Mouse (Mus musculus) stomach, embryonic 14.5 days (tissue): ENCODE measurements around the gene Csrnp1. TPM values are rescaled to one million over a fixed set of nuclear protein-coding genes. Genes with fewer than 3 reads are reported as not detected.

ENCODE experiments used
- ATAC-seq: fragments of 200-750 bp; cut with Nextera tagmentation; 2 replicates; pipeline ENCODE4 v1.8.0; 2017; ENCODE audit warnings: low read depth, moderate TSS enrichment; ENCODE audit not compliant: insufficient number of reproducible peaks, insufficient read depth, low FRiP score
- H3K27ac ChIP-seq: fragments of 300-500 bp; sonication (generic); 2 replicates; pipeline ENCODE4 v1.5.1; 2014; ENCODE audit warnings: mild to moderate bottlenecking, low read length, moderate library complexity, mixed read lengths
- H3K27me3 ChIP-seq: fragments of 300-500 bp; sonication (generic); 2 replicates; pipeline ENCODE4 v1.6.1; 2014; ENCODE audit warnings: low read length, control low read depth, mixed read lengths; ENCODE audit not compliant: control insufficient read depth, insufficient read depth
- H3K36me3 ChIP-seq: fragments of 300-500 bp; sonication (generic); 2 replicates; pipeline ENCODE4 v1.6.1; 2014; ENCODE audit warnings: mild to moderate bottlenecking, control low read depth, low read length, moderate library complexity, mixed read lengths; ENCODE audit not compliant: control insufficient read depth, insufficient read depth
- H3K4me1 ChIP-seq: fragments of 300-500 bp; sonication (generic); 2 replicates; pipeline ENCODE4 v1.6.1; 2014; ENCODE audit warnings: low read length, control low read depth, mixed read lengths; ENCODE audit not compliant: control insufficient read depth, insufficient read depth
- H3K4me2 ChIP-seq: fragments of 300-500 bp; sonication (generic); replicated peaks from 2 replicates; pipeline ENCODE4 v1.6.1; 2014; ENCODE audit warnings: low read depth, low read length, control low read depth
- H3K4me3 ChIP-seq: fragments of 300-500 bp; sonication (generic); 2 replicates; pipeline ENCODE4 v1.5.1; 2014; ENCODE audit warnings: low read depth, low read length, control low read depth
- H3K9ac ChIP-seq: fragments of 300-500 bp; sonication (generic); replicated peaks from 2 replicates; pipeline ENCODE4 v1.6.1; 2014; ENCODE audit warnings: low read depth, mild to moderate bottlenecking, control low read depth, low read length, moderate library complexity, mixed read lengths
- H3K9me3 ChIP-seq: fragments of 300-500 bp; sonication (generic); 2 replicates; pipeline ENCODE4 v1.6.1; 2016; ENCODE audit warnings: low read depth, low read length, control low read depth; ENCODE audit not compliant: control insufficient read depth
- WGBS: fragments of 180-500 bp; shearing (Covaris S2); extraction: QIAGEN DNeasy Blood & Tissue Kit; methylation state at CpG from one replicate; pipeline ENCODE4 v1.1.7; 2014; 5-methylcytosine and 5-hydroxymethylcytosine counted together
- polyA plus RNA-seq: library from polyadenylated mRNA; unstranded; fragments of >200 nt; fragmentation: Nextera tagmentation; extraction: Ambion mirVana; gene quantifications from 2 replicates; pipeline ENCODE4 v1.2.1, GENCODE M21; 2014

The Csrnp1 gene
- polyA plus RNA-seq, 1 experiment from 2014 or later, result 2.5 TPM

GRCm38 (mm10) chr9:119999636-120000035, 15.2 kb upstream of the Csrnp1 start:
- peaks cover 4% of the 10 kb centered on the region for H3K4me1 ChIP-seq
- H3K36me3 ChIP-seq, result no peaks in the 10 kb centered on the region
- no peaks in the 10 kb centered on the region for H3K27me3 ChIP-seq
- H3K9ac ChIP-seq, result no peak overlapping the region
- no peak overlapping the region for H3K4me2 ChIP-seq
- no peak overlapping the region for H3K27ac ChIP-seq
- no peak overlapping the region for H3K4me3 ChIP-seq
- no peak for ATAC-seq
- no peaks in the 10 kb centered on the region for H3K9me3 ChIP-seq
- 67% methylated on average over 6 of the region's 6 CpGs for WGBS

- 64% methylated on average over 1 of the region's 1 CpGs for WGBS
- ATAC-seq, result no peak
Observed at GRCm38 (mm10) chr9:119998776-119999175, 14.3 kb upstream of the Csrnp1 start.

GRCm38 (mm10) chr9:119996080-119996479, 11.6 kb upstream of the Csrnp1 start:
- H3K4me2 ChIP-seq, result no peak overlapping the region
- H3K27ac ChIP-seq, result no peak overlapping the region
- H3K36me3 ChIP-seq, result no peaks in the 10 kb centered on the region
- H3K9ac ChIP-seq, result no peak overlapping the region
- H3K4me1 ChIP-seq, result no peaks in the 10 kb centered on the region
- no peak overlapping the region for H3K4me3 ChIP-seq
- no peaks in the 10 kb centered on the region for H3K9me3 ChIP-seq
- WGBS, result 89% methylated on average over 4 of the region's 4 CpGs
- no peaks in the 10 kb centered on the region for H3K27me3 ChIP-seq
- ATAC-seq, result no peak

More at GRCm38 (mm10) chr9:119998776-119999175, 14.3 kb upstream of the Csrnp1 start:
- Histone ChIP-seq H3K4me3 (no peak overlapping the region), H3K4me2 (no peak overlapping the region), H3K9ac (no peak overlapping the region), H3K4me1 (peaks cover 4% of the 10 kb centered on the region), H3K9me3 (no peaks in the 10 kb centered on the region), H3K27me3 (no peaks in the 10 kb centered on the region), H3K27ac (no peak overlapping the region), H3K36me3 (no peaks in the 10 kb centered on the region)

GRCm38 (mm10) chr9:119994207-119994606, 9.7 kb upstream of the Csrnp1 start:
- WGBS, result 56% methylated on average over 7 of the region's 7 CpGs
- Histone ChIP-seq H3K27ac (no peak overlapping the region), H3K4me1 (no peaks in the 10 kb centered on the region), H3K4me2 (no peak overlapping the region), H3K9ac (no peak overlapping the region), H3K27me3 (no peaks in the 10 kb centered on the region), H3K36me3 (no peaks in the 10 kb centered on the region), H3K9me3 (no peaks in the 10 kb centered on the region), H3K4me3 (no peak overlapping the region)
- ATAC-seq, result no peak

- no peak overlapping the region for H3K9ac ChIP-seq
- no peak for ATAC-seq
- no peaks in the 10 kb centered on the region for H3K36me3 ChIP-seq
- WGBS, result 65% methylated on average over 10 of the region's 10 CpGs
- H3K27me3 ChIP-seq, result no peaks in the 10 kb centered on the region
- no peak overlapping the region for H3K27ac ChIP-seq
- no peak overlapping the region for H3K4me2 ChIP-seq
- no peak overlapping the region for H3K4me3 ChIP-seq
- H3K4me1 ChIP-seq, result no peaks in the 10 kb centered on the region
- H3K9me3 ChIP-seq, result no peaks in the 10 kb centered on the region
Observed at GRCm38 (mm10) chr9:119993092-119993844, 8.8 kb upstream of the Csrnp1 start.

GRCm38 (mm10) chr9:119991310-119991709, 6.9 kb upstream of the Csrnp1 start:
- no peaks in the 10 kb centered on the region for H3K4me1 ChIP-seq
- 30% methylated on average over 5 of the region's 5 CpGs for WGBS
- H3K4me3 ChIP-seq, result no peak overlapping the region
- no peaks in the 10 kb centered on the region for H3K36me3 ChIP-seq
- no peaks in the 10 kb centered on the region for H3K27me3 ChIP-seq
- H3K4me2 ChIP-seq, result no peak overlapping the region
- ATAC-seq, result no peak
- H3K9me3 ChIP-seq, result no peaks in the 10 kb centered on the region
- H3K27ac ChIP-seq, result no peak overlapping the region
- no peak overlapping the region for H3K9ac ChIP-seq

GRCm38 (mm10) chr9:119988304-119988703, 3.8 kb upstream of the Csrnp1 start:
- no peaks in the 10 kb centered on the region for H3K9me3 ChIP-seq
- no peak for ATAC-seq
- H3K4me2 ChIP-seq, result no peak overlapping the region
- no peaks in the 10 kb centered on the region for H3K36me3 ChIP-seq
- no peak overlapping the region for H3K9ac ChIP-seq
- no peaks in the 10 kb centered on the region for H3K27me3 ChIP-seq
- 0 out of 2 replicates have a peak, but pooled peaks cover 3% of the 10 kb centered on the region for H3K4me1 ChIP-seq
- H3K27ac ChIP-seq, result no peak overlapping the region
- H3K4me3 ChIP-seq, result no peak overlapping the region
- 43% methylated on average over 7 of the region's 7 CpGs for WGBS

- Histone ChIP-seq H3K4me1 (peaks cover 24% of the 10 kb centered on the region), H3K27ac (no peak overlapping the region; the same call in 1 of the 2 replicates), H3K9me3 (no peaks in the 10 kb centered on the region), H3K36me3 (no peaks in the 10 kb centered on the region), H3K9ac (no peak overlapping the region), H3K27me3 (no peaks in the 10 kb centered on the region), H3K4me3 (no peak overlapping the region), H3K4me2 (no peak overlapping the region)
- no peak for ATAC-seq
- whole genome bisulfite sequencing, result 61% methylated on average over 10 of the region's 10 CpGs
Observed at GRCm38 (mm10) chr9:119985881-119986574, 1.6 kb upstream of the Csrnp1 start.
